Mouse (Mus musculus): ENCODE results near the gene Pank3. TPM values are rescaled to one million over a fixed set of nuclear protein-coding genes. Genes with fewer than 3 reads are reported as not detected.
"Not testable (repeated sequence)": the region's sequence is repeated elsewhere in the genome, so short reads cannot be mapped to it uniquely, and the experiment has no call there.

Pank3 gene
- polyA plus RNA-seq, 1 experiment from 2014 or later: 12.4 TPM

DNA sequence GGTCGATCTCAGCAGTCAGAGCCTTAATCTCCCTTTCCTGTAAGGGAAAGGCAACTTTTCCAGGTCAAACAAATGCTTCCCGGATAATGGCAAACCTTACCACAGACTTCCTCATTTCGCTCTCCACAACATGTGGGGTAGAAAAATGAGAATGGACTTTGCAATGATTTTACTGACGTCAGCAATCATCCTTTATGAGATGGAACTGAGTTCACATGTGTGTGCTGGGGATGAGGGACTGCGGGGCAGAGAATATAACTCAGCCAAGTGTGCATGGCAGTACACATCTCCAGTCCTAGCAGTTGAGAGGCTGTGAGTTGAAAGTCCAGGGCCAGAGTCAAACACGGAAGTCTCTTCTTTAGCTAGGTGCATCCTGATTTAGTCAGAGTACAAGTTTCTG lies 64.0 kb downstream of the Pank3 start:
- ATAC-seq: no peak
- no peak for DNase-seq (ENCODE audit: low spot score)
- H3K4me1 ChIP-seq (ENCODE audit: insufficient read depth, low read depth, low read length): peaks cover 7% of the 10 kb centered on the region; the same call in 1 of the 2 replicates
- H3K36me3 ChIP-seq (ENCODE audit: insufficient read depth, low read length): no peaks in the 10 kb centered on the region
- H3K9me3 ChIP-seq (ENCODE audit: low read length): no peaks in the 10 kb centered on the region
- H3K27me3 ChIP-seq (replicated peaks; ENCODE audit: insufficient read depth, low read length): no peaks in the 10 kb centered on the region
- H3K4me3 ChIP-seq (ENCODE audit: low read depth, low read length): peak overlapping the region; percentile 88
- H3K9ac ChIP-seq (replicated peaks; ENCODE audit: low read depth): peak overlapping the region; percentile 82; the same call in 1 of the 2 replicates
- TF ChIP-seq CTCF (IDR thresholded peaks at IDR 0.05) (no peak), EP300 (IDR thresholded peaks at IDR 0.05) (no peak)
- no peak overlapping the region for H3K27ac ChIP-seq (ENCODE audit: low read length)
- H3K4me2 ChIP-seq (replicated peaks; ENCODE audit: low read depth, low read length): peak overlapping the region; percentile 76
- 66% methylated on average over 6 of the region's 6 CpGs for WGBS

GRCm38 (mm10) chr11:35834022-35834760 lies 64.9 kb downstream of the Pank3 start, which contains the start of gene Rars:
Gene Rars, minus strand, starts transcription at chr11:35834506.
- Histone ChIP-seq H3K36me3 (ENCODE audit: insufficient read depth, low read length) (no peaks in the 10 kb centered on the region), H3K27ac (ENCODE audit: low read length) (peak within 1 kb of the TSS; percentile 73), H3K4me3 (ENCODE audit: low read depth, low read length) (peak within 1 kb of the TSS; percentile 88), H3K4me1 (ENCODE audit: insufficient read depth, low read depth, low read length) (peaks cover 7% of the 10 kb centered on the region; the same call in 1 of the 2 replicates), H3K4me2 (replicated peaks; ENCODE audit: low read depth, low read length) (peak within 1 kb of the TSS; percentile 76), H3K9ac (replicated peaks; ENCODE audit: low read depth) (peak within 1 kb of the TSS; percentile 82), H3K9me3 (ENCODE audit: low read length) (no peaks in the 10 kb centered on the region), H3K27me3 (replicated peaks; ENCODE audit: insufficient read depth, low read length) (no peaks in the 10 kb centered on the region)
- WGBS: 2% methylated on average over 46 of the region's 46 CpGs
- DNase-seq (ENCODE audit: low spot score) (peak; percentile 96), ATAC-seq (peak; percentile 89)
- TF ChIP-seq EP300 (IDR thresholded peaks at IDR 0.05) (no peak), CTCF (IDR thresholded peaks at IDR 0.05) (peak; percentile 88)

GRCm38 (mm10) chr11:35837156-35838126 lies 68.2 kb downstream of the Pank3 start:
- no peaks in the 10 kb centered on the region for H3K9me3 ChIP-seq (ENCODE audit: low read length)
- H3K4me3 ChIP-seq (ENCODE audit: low read depth, low read length): no peak overlapping the region
- H3K4me2 ChIP-seq (replicated peaks; ENCODE audit: low read depth, low read length): peak overlapping the region; percentile 45; the same call in 1 of the 2 replicates
- H3K36me3 ChIP-seq (ENCODE audit: insufficient read depth, low read length): no peaks in the 10 kb centered on the region
- TF ChIP-seq EP300 (IDR thresholded peaks at IDR 0.05) (no peak), CTCF (IDR thresholded peaks at IDR 0.05) (peak; percentile 6; the same call in 1 of the 2 replicates)
- no peak overlapping the region for H3K27ac ChIP-seq (ENCODE audit: low read length)
- no peaks in the 10 kb centered on the region for H3K27me3 ChIP-seq (replicated peaks; ENCODE audit: insufficient read depth, low read length)
- ATAC-seq (no peak), DNase-seq (ENCODE audit: low spot score) (no peak)
- no peak overlapping the region for H3K9ac ChIP-seq (replicated peaks; ENCODE audit: low read depth)
- WGBS: 67% methylated on average over 5 of the region's 5 CpGs
- peaks cover 7% of the 10 kb centered on the region; the same call in 1 of the 2 replicates for H3K4me1 ChIP-seq (ENCODE audit: insufficient read depth, low read depth, low read length)

DNA sequence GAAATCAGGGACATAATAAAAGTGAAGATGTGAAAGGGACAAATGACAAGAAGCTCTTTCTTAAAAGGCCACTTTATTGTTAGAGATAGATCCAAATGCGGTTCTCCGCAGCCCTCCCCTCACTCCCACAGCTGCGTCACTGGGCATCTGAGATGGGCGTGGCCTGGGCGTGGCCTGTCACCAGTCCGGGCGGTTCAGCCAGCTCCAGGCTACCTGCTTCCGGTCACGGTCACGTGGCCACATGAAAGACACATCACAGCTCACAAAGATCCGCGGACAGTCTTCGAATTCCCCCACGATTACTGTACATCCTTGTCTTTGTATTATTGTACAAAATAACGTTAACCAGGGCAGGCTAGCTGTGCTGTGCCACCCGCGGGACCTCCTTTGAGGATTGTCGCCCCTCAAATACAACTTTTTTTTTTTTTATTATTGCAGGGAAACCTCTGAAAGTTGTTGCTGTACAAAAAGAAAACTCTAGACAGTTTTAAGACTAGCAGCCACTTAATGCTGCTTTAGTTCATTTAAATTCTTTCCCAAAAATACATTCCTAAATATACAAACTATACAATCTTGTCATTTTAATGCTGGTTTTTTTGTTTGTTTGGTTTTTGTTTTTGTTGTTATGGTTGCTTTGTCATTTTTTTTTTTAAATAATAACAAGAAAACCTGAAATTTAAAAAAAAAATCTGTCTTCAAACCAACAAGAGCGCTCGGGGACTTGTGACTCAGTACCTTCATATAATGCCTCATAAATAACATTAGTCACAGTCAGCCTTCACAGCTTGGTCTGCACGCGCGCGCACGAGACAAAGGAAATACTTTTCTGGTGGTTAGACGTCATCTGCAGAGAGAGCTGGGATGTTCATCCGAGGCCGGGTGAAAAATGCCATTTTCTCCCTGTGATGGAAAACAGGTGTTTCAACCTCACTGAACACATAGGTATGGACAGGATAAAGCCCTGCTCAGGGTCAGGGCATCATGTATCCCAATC lies 69.4 kb downstream of the Pank3 start:
- Histone ChIP-seq H3K27ac (ENCODE audit: low read length) (no peak overlapping the region), H3K27me3 (replicated peaks; ENCODE audit: insufficient read depth, low read length) (no peaks in the 10 kb centered on the region), H3K36me3 (ENCODE audit: insufficient read depth, low read length) (no peaks in the 10 kb centered on the region), H3K4me1 (ENCODE audit: insufficient read depth, low read depth, low read length) (peaks cover 2% of the 10 kb centered on the region; the same call in 1 of the 2 replicates), H3K9me3 (ENCODE audit: low read length) (no peaks in the 10 kb centered on the region), H3K4me3 (ENCODE audit: low read depth, low read length) (peak overlapping the region; percentile 10; the same call in 1 of the 2 replicates), H3K4me2 (replicated peaks; ENCODE audit: low read depth, low read length) (peak overlapping the region; percentile 45), H3K9ac (replicated peaks; ENCODE audit: low read depth) (no peak overlapping the region)
- DNase-seq (ENCODE audit: low spot score) (peak; percentile 91), ATAC-seq (peak; percentile 88)
- TF ChIP-seq EP300 (IDR thresholded peaks at IDR 0.05) (no peak), CTCF (IDR thresholded peaks at IDR 0.05) (no peak)
- WGBS: 24% methylated on average over 28 of the region's 28 CpGs

- DNase-seq (ENCODE audit: low spot score): no peak
These were observed 71.0 kb downstream of the Pank3 start for GRCm38 (mm10) chr11:35840282-35840681.

GRCm38 (mm10) chr11:35840806-35841205 lies 71.5 kb downstream of the Pank3 start:
- not testable (repeated sequence) for H3K27ac ChIP-seq (ENCODE audit: low read length); DNase-seq (ENCODE audit: low spot score)
- WGBS: 90% methylated on average over 4 of the region's 4 CpGs

More at GRCm38 (mm10) chr11:35840282-35840681, 71.0 kb downstream of the Pank3 start:
- peak; percentile 60 for TF ChIP-seq CTCF (IDR thresholded peaks at IDR 0.05)
- TF ChIP-seq EP300 (IDR thresholded peaks at IDR 0.05): no peak
- H3K4me3 ChIP-seq (ENCODE audit: low read depth, low read length): no peak overlapping the region
- no peak overlapping the region for H3K27ac ChIP-seq (ENCODE audit: low read length)
- ATAC-seq: no peak
- H3K36me3 ChIP-seq (ENCODE audit: insufficient read depth, low read length): no peaks in the 10 kb centered on the region
- no peak overlapping the region for H3K9ac ChIP-seq (replicated peaks; ENCODE audit: low read depth)
- WGBS: 79% methylated on average over 7 of the region's 7 CpGs
- no peak overlapping the region for H3K4me2 ChIP-seq (replicated peaks; ENCODE audit: low read depth, low read length)
- H3K4me1 ChIP-seq (ENCODE audit: insufficient read depth, low read depth, low read length): no peaks in the 10 kb centered on the region
- H3K27me3 ChIP-seq (replicated peaks; ENCODE audit: insufficient read depth, low read length): no peaks in the 10 kb centered on the region
- no peaks in the 10 kb centered on the region for H3K9me3 ChIP-seq (ENCODE audit: low read length)

More at GRCm38 (mm10) chr11:35840806-35841205, 71.5 kb downstream of the Pank3 start:
- H3K27me3 ChIP-seq (replicated peaks; ENCODE audit: insufficient read depth, low read length); H3K9ac ChIP-seq (replicated peaks; ENCODE audit: low read depth); H3K9me3 ChIP-seq (ENCODE audit: low read length); H3K36me3 ChIP-seq (ENCODE audit: insufficient read depth, low read length); H3K4me1 ChIP-seq (ENCODE audit: insufficient read depth, low read depth, low read length); H3K4me3 ChIP-seq (ENCODE audit: low read depth, low read length); H3K4me2 ChIP-seq (replicated peaks; ENCODE audit: low read depth, low read length); ATAC-seq: not testable (repeated sequence)
